39 mouse cellular contexts compared by ENCODE assay signal in the genomic region with DNA sequence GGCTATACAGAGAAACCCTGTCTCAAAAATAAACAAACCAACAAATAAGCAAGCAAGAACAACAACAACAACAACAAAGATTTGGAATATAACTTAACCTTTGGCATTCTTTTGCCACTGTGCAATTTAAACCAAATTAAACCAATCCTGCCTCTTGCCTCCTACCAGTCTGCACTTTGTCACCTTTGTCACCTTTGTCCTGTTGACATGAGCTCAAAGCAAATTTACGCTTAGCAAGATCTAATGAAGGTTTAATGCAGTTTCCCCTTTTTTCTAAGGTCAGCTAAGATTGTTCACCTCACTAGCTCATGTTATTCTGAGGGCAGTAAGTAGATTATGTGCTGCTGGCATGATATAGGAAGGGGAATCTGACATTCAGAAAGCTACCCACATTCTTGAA. TPM values are rescaled to one million over a fixed set of nuclear protein-coding genes. Genes with fewer than 3 reads are reported as not detected.
"Had no signal": no experiment of that assay in that cellular context is flagged by ENCODE, and none has a peak within 500 bp of the region (broad histone marks: within the 10 kb centered on the region; RNA-seq: fewer than 3 reads in every experiment).

No protein-coding gene starts in this region.

- H3K27me3 ChIP-seq: heart, embryonic 12.5 days; heart, embryonic 13.5 days; heart, embryonic 15.5 days; hindbrain, embryonic 13.5 days; hindbrain, embryonic 15.5 days; intestine, embryonic 15.5 days; kidney, embryonic 15.5 days had no signal

- H3K4me3 ChIP-seq: heart, embryonic 10.5 days; heart, embryonic 12.5 days; heart, embryonic 13.5 days; heart, embryonic 15.5 days; hindbrain, embryonic 10.5 days; hindbrain, embryonic 13.5 days; hindbrain, embryonic 15.5 days; intestine, embryonic 15.5 days; kidney, embryonic 15.5 days; layer of hippocampus, adult 2 months had no signal

- DNase-seq: heart, postnatal 10 days; heart, postnatal 14 days; heart, postnatal 36 days; heart, postnatal 4 days; kidney, adult 11 months; kidney, adult 18-20 months; kidney, adult 2 months; kidney, adult 8-10 months; kidney, adult 9 months; kidney, postnatal 10 days; kidney, postnatal 14 days; kidney, postnatal 25 days; kidney, postnatal 36 days; kidney, postnatal 4 days; layer of hippocampus, adult 9-11 months; layer of hippocampus, postnatal 36 days had no signal

- H3K9ac ChIP-seq: heart, embryonic 12.5 days; heart, embryonic 13.5 days; heart, embryonic 15.5 days; hindbrain, embryonic 13.5 days; hindbrain, embryonic 14.5 days; hindbrain, embryonic 15.5 days; intestine, embryonic 15.5 days; kidney, embryonic 15.5 days had no signal

- H3K4me1 ChIP-seq: heart, embryonic 10.5 days; heart, embryonic 15.5 days; hindbrain, embryonic 10.5 days; hindbrain, embryonic 13.5 days; hindbrain, embryonic 15.5 days; intestine, embryonic 15.5 days; kidney, embryonic 15.5 days had no signal

- H3K27ac ChIP-seq: heart, embryonic 10.5 days; heart, embryonic 13.5 days; heart, embryonic 15.5 days; hindbrain, embryonic 10.5 days; hindbrain, embryonic 13.5 days; hindbrain, embryonic 14.5 days; hindbrain, embryonic 15.5 days; hindbrain, postnatal 0 days; intestine, embryonic 15.5 days; kidney, embryonic 15.5 days; kidney, postnatal 0 days; layer of hippocampus, adult 2 months had no signal

- ATAC-seq: hindbrain, embryonic 16.5 days; hindbrain, postnatal 0 days; inflammation-experienced regulatory T-cells, adult 6 months; intestine, embryonic 15.5 days; intestine, embryonic 16.5 days; intestine, postnatal 0 days had no signal

- H3K36me3 ChIP-seq: heart, embryonic 10.5 days; heart, embryonic 12.5 days; heart, embryonic 13.5 days; heart, embryonic 15.5 days; hindbrain, embryonic 10.5 days; hindbrain, embryonic 13.5 days; hindbrain, embryonic 15.5 days; intestine, embryonic 15.5 days; kidney, embryonic 15.5 days had no signal

- H3K4me2 ChIP-seq: heart, embryonic 11.5 days; heart, embryonic 12.5 days; heart, embryonic 13.5 days; heart, embryonic 15.5 days; hindbrain, embryonic 13.5 days; hindbrain, embryonic 14.5 days; hindbrain, embryonic 15.5 days; intestine, embryonic 15.5 days; kidney, embryonic 15.5 days had no signal

- H3K9me3 ChIP-seq: heart, embryonic 10.5 days; heart, embryonic 12.5 days; heart, embryonic 13.5 days; heart, embryonic 15.5 days; hindbrain, embryonic 10.5 days; hindbrain, embryonic 13.5 days; hindbrain, embryonic 15.5 days; intestine, embryonic 15.5 days; kidney, embryonic 15.5 days had no signal

RNA-seq across cellular contexts. Expression of a gene that starts 45.8 kb away (rescaled TPM):
- total RNA-seq: heart, postnatal 14 days; heart, postnatal 25 days; heart, postnatal 36 days; hematopoietic stem cell, adult 5-6 weeks; layer of hippocampus, adult 2 months; layer of hippocampus, postnatal 10 days; layer of hippocampus, postnatal 14 days; layer of hippocampus, postnatal 25 days had no signal
- polyA plus RNA-seq: inflammation-experienced regulatory T-cells, adult 6 months had no signal
